Mouse (Mus musculus) lung, embryonic 16.5 days (tissue): ENCODE results near the gene Pdx1. TPM values are rescaled to one million over a fixed set of nuclear protein-coding genes. Genes with fewer than 3 reads are reported as not detected.

Experiments used
- ATAC-seq: fragments of 200-750 bp; cut with Nextera tagmentation; 2 replicates; pipeline ENCODE4 v1.8.0; 2017; ENCODE audit warnings: low read depth, mild to moderate bottlenecking, moderate library complexity
- H3K27ac ChIP-seq: fragments of 300-500 bp; sonication (generic); 2 replicates; pipeline ENCODE4 v1.5.1; 2014; ENCODE audit warnings: mild to moderate bottlenecking, control low read depth, low read length
- H3K27me3 ChIP-seq: fragments of 300-500 bp; sonication (generic); 2 replicates; pipeline ENCODE4 v1.6.1; 2014; ENCODE audit warnings: low read depth, low read length, mixed read lengths; ENCODE audit not compliant: control insufficient read depth, insufficient read depth
- H3K36me3 ChIP-seq: fragments of 300-500 bp; sonication (generic); 2 replicates; pipeline ENCODE4 v1.6.1; 2014; ENCODE audit warnings: low read length; ENCODE audit not compliant: control insufficient read depth, insufficient read depth
- H3K4me1 ChIP-seq: fragments of 300-500 bp; sonication (generic); replicated peaks from 2 replicates; pipeline ENCODE4 v1.6.1; 2014; ENCODE audit warnings: low read length, mixed read lengths; ENCODE audit not compliant: control insufficient read depth, insufficient read depth
- H3K4me2 ChIP-seq: fragments of 300-500 bp; sonication (generic); 2 replicates; pipeline ENCODE4 v1.6.1; 2014; ENCODE audit warnings: low read depth, low read length, control low read depth
- H3K4me3 ChIP-seq: fragments of 300-500 bp; sonication (generic); 2 replicates; pipeline ENCODE4 v1.5.1; 2014; ENCODE audit warnings: mild to moderate bottlenecking, low read length, control low read depth
- H3K9ac ChIP-seq: fragments of 300-500 bp; sonication (generic); 2 replicates; pipeline ENCODE4 v1.6.1; 2014; ENCODE audit warnings: low read length, control low read depth
- H3K9me3 ChIP-seq: fragments of 300-500 bp; sonication (generic); 2 replicates; pipeline ENCODE4 v1.6.1; 2016; ENCODE audit warnings: low read length; ENCODE audit not compliant: control insufficient read depth
- WGBS: fragments of 180-500 bp; shearing (Covaris S2); extraction: QIAGEN DNeasy Blood & Tissue Kit; methylation state at CpG from one replicate; pipeline ENCODE4 v1.1.7; 2014; 5-methylcytosine and 5-hydroxymethylcytosine counted together
- polyA plus RNA-seq: library from polyadenylated mRNA; unstranded; fragments of >200 nt; fragmentation: Nextera tagmentation; extraction: Ambion mirVana; gene quantifications from 2 replicates; pipeline ENCODE4 v1.2.1, GENCODE M21; 2015

Gene Pdx1
- polyA plus RNA-seq, 1 experiment from 2014 or later, result not detected

- Histone ChIP-seq H3K4me2 (no peak overlapping the region), H3K9ac (no peak overlapping the region), H3K27ac (no peak overlapping the region), H3K36me3 (no peaks in the 10 kb centered on the region), H3K4me3 (no peak overlapping the region), H3K9me3 (no peaks in the 10 kb centered on the region; the same call in 1 of the 2 replicates), H3K4me1 (no peaks in the 10 kb centered on the region), H3K27me3 (peaks cover 86% of the 10 kb centered on the region)
- ATAC-seq, result no peak
- under 1% methylated on average over 18 of the region's 18 CpGs for WGBS
These were observed 7.2 kb downstream of the Pdx1 start for GRCm38 (mm10) chr5:147276701-147277546.

- H3K9ac ChIP-seq, result no peak overlapping the region
- no peaks in the 10 kb centered on the region for H3K36me3 ChIP-seq
- 0 out of 2 replicates have a peak overlapping the region, but pooled peaks have one; percentile 5 for H3K4me3 ChIP-seq
- H3K4me1 ChIP-seq, result no peaks in the 10 kb centered on the region
- H3K9me3 ChIP-seq, result no peaks in the 10 kb centered on the region; the same call in 1 of the 2 replicates
- no peak overlapping the region for H3K27ac ChIP-seq
- ATAC-seq, result no peak
- 2% methylated on average over 13 of the region's 13 CpGs for WGBS
- peaks cover 81% of the 10 kb centered on the region for H3K27me3 ChIP-seq
- no peak overlapping the region for H3K4me2 ChIP-seq
These were observed 7.8 kb downstream of the Pdx1 start for GRCm38 (mm10) chr5:147277547-147277925.

GRCm38 (mm10) chr5:147284365-147284764, 14.6 kb downstream of the Pdx1 start:
- no peak overlapping the region for H3K4me2 ChIP-seq
- no peak for ATAC-seq
- H3K9me3 ChIP-seq, result no peaks in the 10 kb centered on the region
- peaks cover 21% of the 10 kb centered on the region for H3K27me3 ChIP-seq
- no peak overlapping the region for H3K9ac ChIP-seq
- H3K27ac ChIP-seq, result no peak overlapping the region
- no peak overlapping the region for H3K4me3 ChIP-seq
- H3K36me3 ChIP-seq, result no peaks in the 10 kb centered on the region
- H3K4me1 ChIP-seq, result no peaks in the 10 kb centered on the region
- WGBS, result 71% methylated on average over 4 of the region's 4 CpGs

GRCm38 (mm10) chr5:147291764-147292505, 22.2 kb downstream of the Pdx1 start:
- Histone ChIP-seq H3K9ac (no peak overlapping the region), H3K36me3 (no peaks in the 10 kb centered on the region), H3K27ac (no peak overlapping the region), H3K4me2 (no peak overlapping the region), H3K9me3 (no peaks in the 10 kb centered on the region), H3K4me3 (no peak overlapping the region), H3K27me3 (peaks cover 38% of the 10 kb centered on the region), H3K4me1 (no peaks in the 10 kb centered on the region)
- ATAC-seq, result no peak
- 18% methylated on average over 16 of the region's 16 CpGs for WGBS

GRCm38 (mm10) chr5:147292506-147293120, 22.9 kb downstream of the Pdx1 start:
- no peak for ATAC-seq
- Histone ChIP-seq H3K27ac (no peak overlapping the region), H3K4me2 (no peak overlapping the region), H3K4me1 (no peaks in the 10 kb centered on the region), H3K36me3 (no peaks in the 10 kb centered on the region), H3K27me3 (peaks cover 43% of the 10 kb centered on the region), H3K4me3 (no peak overlapping the region), H3K9ac (no peak overlapping the region), H3K9me3 (no peaks in the 10 kb centered on the region)
- 28% methylated on average over 13 of the region's 13 CpGs for WGBS

GRCm38 (mm10) chr5:147293127-147293910, 23.6 kb downstream of the Pdx1 start:
- H3K9ac ChIP-seq, result no peak overlapping the region
- no peaks in the 10 kb centered on the region for H3K9me3 ChIP-seq
- no peaks in the 10 kb centered on the region for H3K4me1 ChIP-seq
- peak; percentile 80 for ATAC-seq
- H3K4me2 ChIP-seq, result no peak overlapping the region
- no peaks in the 10 kb centered on the region for H3K36me3 ChIP-seq
- no peak overlapping the region for H3K4me3 ChIP-seq
- H3K27me3 ChIP-seq, result peaks cover 50% of the 10 kb centered on the region
- H3K27ac ChIP-seq, result no peak overlapping the region
- WGBS, result 15% methylated on average over 18 of the region's 18 CpGs

- H3K27ac ChIP-seq, result no peak overlapping the region
These were observed 24.4 kb downstream of the Pdx1 start for GRCm38 (mm10) chr5:147294121-147294520.

GRCm38 (mm10) chr5:147297249-147297648, 27.5 kb downstream of the Pdx1 start:
- no peak overlapping the region for H3K27ac ChIP-seq
- no peak for ATAC-seq
- WGBS, result 54% methylated on average over 5 of the region's 5 CpGs
- no peaks in the 10 kb centered on the region for H3K36me3 ChIP-seq
- no peak overlapping the region for H3K4me3 ChIP-seq
- peaks cover 7% of the 10 kb centered on the region; the same call in 1 of the 2 replicates for H3K4me1 ChIP-seq
- H3K4me2 ChIP-seq, result no peak overlapping the region
- H3K9ac ChIP-seq, result no peak overlapping the region
- peaks cover 85% of the 10 kb centered on the region for H3K27me3 ChIP-seq
- no peaks in the 10 kb centered on the region for H3K9me3 ChIP-seq

More at GRCm38 (mm10) chr5:147294121-147294520, 24.4 kb downstream of the Pdx1 start:
- no peak overlapping the region for H3K4me3 ChIP-seq
- no peak overlapping the region for H3K4me2 ChIP-seq
- no peak for ATAC-seq
- 10% methylated on average over 20 of the region's 20 CpGs for WGBS
- H3K9me3 ChIP-seq, result no peaks in the 10 kb centered on the region
- H3K27me3 ChIP-seq, result peaks cover 57% of the 10 kb centered on the region
- H3K36me3 ChIP-seq, result no peaks in the 10 kb centered on the region
- H3K9ac ChIP-seq, result no peak overlapping the region
- H3K4me1 ChIP-seq, result no peaks in the 10 kb centered on the region; the same call in 1 of the 2 replicates
